Mouse (Mus musculus) liver, embryonic 13.5 days (tissue): ENCODE results near the gene Spcs2. TPM values are rescaled to one million over a fixed set of nuclear protein-coding genes. Genes with fewer than 3 reads are reported as not detected.
"Not testable (repeated sequence)": the region's sequence is repeated elsewhere in the genome, so short reads cannot be mapped to it uniquely, and the experiment has no call there.

Source experiments
- ATAC-seq: fragments of 200-750 bp; cut with Nextera tagmentation; 2 replicates; pipeline ENCODE4 v1.8.0; 2017; ENCODE audit warnings: low read depth, mild to moderate bottlenecking, moderate number of reproducible peaks, moderate library complexity
- DNase-seq: peaks from one replicate; pipeline ENCODE4 v3.0.0; 2022
- H3K27ac ChIP-seq: fragments of 300-500 bp; sonication (generic); 2 replicates; pipeline ENCODE4 v1.5.1; 2015; ENCODE audit warnings: moderate library complexity, mild to moderate bottlenecking, inconsistent platforms
- H3K27me3 ChIP-seq: fragments of 300-500 bp; sonication (generic); 2 replicates; pipeline ENCODE4 v1.6.1; 2015; ENCODE audit warnings: mild to moderate bottlenecking, inconsistent platforms
- H3K36me3 ChIP-seq: fragments of 300-500 bp; sonication (generic); 2 replicates; pipeline ENCODE4 v1.6.1; 2015; ENCODE audit warnings: mild to moderate bottlenecking, inconsistent platforms
- H3K4me1 ChIP-seq: fragments of 300-500 bp; sonication (generic); replicated peaks from 2 replicates; pipeline ENCODE4 v1.6.1; 2015; ENCODE audit warnings: inconsistent platforms
- H3K4me2 ChIP-seq: fragments of 300-500 bp; sonication (generic); 2 replicates; pipeline ENCODE4 v1.6.1; 2015; ENCODE audit warnings: inconsistent platforms, mild to moderate bottlenecking, moderate library complexity
- H3K4me3 ChIP-seq: fragments of 300-500 bp; sonication (generic); replicated peaks from 2 replicates; pipeline ENCODE4 v1.5.1; 2015; ENCODE audit warnings: mild to moderate bottlenecking, inconsistent platforms
- H3K9ac ChIP-seq: fragments of 300-500 bp; sonication (generic); 2 replicates; pipeline ENCODE4 v1.6.1; 2015; ENCODE audit warnings: mild to moderate bottlenecking, inconsistent platforms
- H3K9me3 ChIP-seq: fragments of 300-500 bp; sonication (generic); replicated peaks from 2 replicates; pipeline ENCODE4 v1.6.1; 2016; ENCODE audit warnings: inconsistent platforms
- WGBS: fragments of 180-500 bp; shearing (Covaris S2); methylation state at CpG from one replicate; pipeline ENCODE4 v1.1.7; 2015; ENCODE audit not compliant: insufficient replicate concordance; 5-methylcytosine and 5-hydroxymethylcytosine counted together
- polyA plus RNA-seq: library from polyadenylated mRNA; unstranded; fragments of >200 nt; fragmentation: Nextera tagmentation; extraction: Ambion mirVana; gene quantifications from 2 replicates; pipeline ENCODE4 v1.2.1, GENCODE M21; 2015

Spcs2 gene
- polyA plus RNA-seq, 1 experiment from 2014 or later: 216 TPM

DNA sequence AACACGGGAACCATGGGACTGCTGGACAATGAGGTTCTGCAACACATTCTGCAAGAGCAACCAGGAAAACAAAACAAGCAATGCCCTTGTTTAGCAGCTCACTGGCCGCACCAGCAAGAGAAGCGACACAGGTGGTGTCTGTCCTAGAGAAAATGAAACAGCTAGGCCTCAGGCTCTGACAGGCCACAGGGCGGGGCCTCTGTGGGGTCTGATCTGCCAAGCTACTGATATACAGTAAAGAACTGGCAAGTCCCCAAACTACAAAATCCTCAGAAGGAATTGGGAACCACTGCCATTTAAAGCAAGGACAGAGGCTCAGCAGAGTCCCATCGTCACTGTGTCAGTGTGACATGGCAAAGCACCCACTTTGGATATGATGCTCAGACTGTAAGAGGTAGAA, 40.8 kb downstream of the Spcs2 start:
- WGBS: 31% methylated on average over 5 of the region's 5 CpGs
- peak overlapping the region; percentile 30 for H3K4me3 ChIP-seq

DNA sequence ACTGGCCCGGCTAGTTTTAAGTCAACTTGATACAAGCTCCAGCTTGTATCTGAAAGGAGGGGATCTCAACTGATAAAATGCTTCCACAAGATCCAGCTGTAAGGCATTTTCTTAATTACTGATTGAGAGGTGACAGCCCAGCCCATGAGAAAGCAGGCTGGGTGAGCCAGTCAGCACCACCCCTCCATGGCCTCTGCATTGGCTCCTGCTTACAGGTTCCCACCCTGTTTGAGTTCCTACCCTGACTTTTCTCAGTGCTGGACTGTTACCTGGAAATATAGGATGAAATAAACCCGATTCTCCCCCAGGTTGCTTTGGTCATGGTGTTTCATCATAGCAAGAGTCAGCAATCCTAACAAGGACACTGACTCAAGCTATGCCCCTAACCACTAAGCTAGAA, 41.3 kb downstream of the Spcs2 start:
- peak overlapping the region; percentile 57 for H3K9ac ChIP-seq
- peak overlapping the region; percentile 30 for H3K4me3 ChIP-seq
- H3K27ac ChIP-seq: peak overlapping the region; percentile 91
- H3K36me3 ChIP-seq: peaks cover 24% of the 10 kb centered on the region
- 51% methylated on average over 2 of the region's 2 CpGs for WGBS
- no peaks in the 10 kb centered on the region for H3K27me3 ChIP-seq
- H3K4me1 ChIP-seq: peaks cover 70% of the 10 kb centered on the region
- ATAC-seq (peak; percentile 60), DNase-seq (no peak)
- peak overlapping the region; percentile 64 for H3K4me2 ChIP-seq
- no peaks in the 10 kb centered on the region for H3K9me3 ChIP-seq

More for the DNA sequence above, 40.8 kb downstream of the Spcs2 start:
- peak; percentile 75 for ATAC-seq
- peak overlapping the region; percentile 91 for H3K27ac ChIP-seq
- peaks cover 19% of the 10 kb centered on the region for H3K36me3 ChIP-seq
- H3K27me3 ChIP-seq: no peaks in the 10 kb centered on the region
- DNase-seq: peak; percentile 57
- peak overlapping the region; percentile 64 for H3K4me2 ChIP-seq
- H3K4me1 ChIP-seq: peaks cover 69% of the 10 kb centered on the region
- H3K9me3 ChIP-seq: no peaks in the 10 kb centered on the region
- H3K9ac ChIP-seq: peak overlapping the region; percentile 57

- Histone ChIP-seq H3K9ac (peak overlapping the region; percentile 41; the same call in 1 of the 2 replicates), H3K4me2 (peak overlapping the region; percentile 42), H3K36me3 (peaks cover 48% of the 10 kb centered on the region), H3K27ac (peak overlapping the region; percentile 64), H3K4me1 (peaks cover 36% of the 10 kb centered on the region)
- not testable (repeated sequence) for H3K27me3 ChIP-seq, ATAC-seq, H3K9me3 ChIP-seq, DNase-seq, H3K4me3 ChIP-seq
- WGBS: 25% methylated on average over 9 of the region's 9 CpGs
Measured at GRCm38 (mm10) chr7:99818181-99818725, 45.0 kb downstream of the Spcs2 start.

- Histone ChIP-seq H3K36me3 (peaks cover 63% of the 10 kb centered on the region), H3K9me3 (no peaks in the 10 kb centered on the region), H3K4me1 (peaks cover 40% of the 10 kb centered on the region), H3K27me3 (no peaks in the 10 kb centered on the region), H3K27ac (no peak overlapping the region), H3K9ac (no peak overlapping the region), H3K4me2 (no peak overlapping the region), H3K4me3 (no peak overlapping the region)
- ATAC-seq: no peak
- DNase-seq: no peak
- WGBS: 84% methylated on average over 11 of the region's 11 CpGs
Measured at GRCm38 (mm10) chr7:99813394-99813793, 49.9 kb downstream of the Spcs2 start.

GRCm38 (mm10) chr7:99811661-99812060, 51.6 kb downstream of the Spcs2 start:
- peaks cover 51% of the 10 kb centered on the region for H3K36me3 ChIP-seq
- 90% methylated on average over 4 of the region's 4 CpGs for WGBS

GRCm38 (mm10) chr7:99810814-99811213, 52.4 kb downstream of the Spcs2 start:
- Histone ChIP-seq H3K9ac (no peak overlapping the region), H3K4me1 (peaks cover 35% of the 10 kb centered on the region), H3K27me3 (no peaks in the 10 kb centered on the region), H3K4me2 (no peak overlapping the region), H3K4me3 (no peak overlapping the region), H3K27ac (no peak overlapping the region), H3K36me3 (peaks cover 47% of the 10 kb centered on the region), H3K9me3 (no peaks in the 10 kb centered on the region)
- WGBS: 49% methylated on average over 2 of the region's 2 CpGs
- peak; percentile 66; the same call in 1 of the 2 replicates for ATAC-seq
- DNase-seq: no peak

More at GRCm38 (mm10) chr7:99811661-99812060, 51.6 kb downstream of the Spcs2 start:
- Histone ChIP-seq H3K4me1 (peaks cover 33% of the 10 kb centered on the region), H3K9me3 (no peaks in the 10 kb centered on the region), H3K4me2 (no peak overlapping the region), H3K27ac (no peak overlapping the region), H3K27me3 (no peaks in the 10 kb centered on the region), H3K9ac (no peak overlapping the region), H3K4me3 (no peak overlapping the region)
- ATAC-seq (no peak), DNase-seq (no peak)

DNA sequence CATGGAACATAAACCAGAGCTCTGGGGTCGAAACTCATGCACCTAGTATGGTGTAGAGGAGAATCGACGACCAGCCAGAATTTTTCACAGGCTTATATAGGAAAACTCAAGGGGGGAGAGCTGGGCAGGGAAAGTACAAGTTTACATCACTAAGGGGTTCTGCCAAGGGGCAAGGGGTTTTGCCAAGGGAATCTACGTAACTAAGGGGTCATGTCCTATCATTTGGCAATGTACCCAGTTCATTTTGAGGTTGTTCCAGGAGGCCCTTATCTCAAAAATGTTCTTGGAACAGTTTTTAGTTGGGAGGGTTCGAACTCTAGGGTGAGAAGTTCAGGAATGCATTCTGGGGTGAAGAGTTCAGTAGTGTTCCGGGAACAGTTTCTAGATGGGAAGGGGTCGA, 56.2 kb downstream of the Spcs2 start:
- not testable (repeated sequence) for H3K27ac ChIP-seq, H3K9me3 ChIP-seq, H3K9ac ChIP-seq, H3K4me3 ChIP-seq, DNase-seq, H3K4me2 ChIP-seq, ATAC-seq, H3K27me3 ChIP-seq
- Histone ChIP-seq H3K4me1 (peaks cover 64% of the 10 kb centered on the region), H3K36me3 (peaks cover 16% of the 10 kb centered on the region)
- WGBS: 65% methylated on average over 7 of the region's 7 CpGs

GRCm38 (mm10) chr7:99805340-99805739, 57.9 kb downstream of the Spcs2 start:
- H3K27ac ChIP-seq: peak overlapping the region; percentile 83; the same call in 1 of the 2 replicates
- DNase-seq (no peak), ATAC-seq (no peak)
- 0 out of 2 replicates have a peak, but pooled peaks cover 9% of the 10 kb centered on the region for H3K9me3 ChIP-seq
- H3K4me1 ChIP-seq: peaks cover 56% of the 10 kb centered on the region
- 42% methylated on average over 1 of the region's 1 CpGs for WGBS
- H3K36me3 ChIP-seq: peaks cover 8% of the 10 kb centered on the region
- peaks cover 8% of the 10 kb centered on the region; the same call in 1 of the 2 replicates for H3K27me3 ChIP-seq
- no peak overlapping the region for H3K9ac ChIP-seq
- no peak overlapping the region for H3K4me2 ChIP-seq
- H3K4me3 ChIP-seq: no peak overlapping the region

GRCm38 (mm10) chr7:99804033-99804432, 59.2 kb downstream of the Spcs2 start:
- Histone ChIP-seq H3K4me3 (peak overlapping the region; percentile 25; the same call in 1 of the 2 replicates), H3K4me2 (peak overlapping the region; percentile 65), H3K27ac (peak overlapping the region; percentile 91), H3K4me1 (peaks cover 66% of the 10 kb centered on the region), H3K9ac (peak overlapping the region; percentile 44; the same call in 1 of the 2 replicates)
- not testable (repeated sequence) for H3K27me3 ChIP-seq, H3K36me3 ChIP-seq, H3K9me3 ChIP-seq
- ATAC-seq: peak; percentile 84
- DNase-seq: peak; percentile 48
- WGBS: 45% methylated on average over 3 of the region's 3 CpGs

DNA sequence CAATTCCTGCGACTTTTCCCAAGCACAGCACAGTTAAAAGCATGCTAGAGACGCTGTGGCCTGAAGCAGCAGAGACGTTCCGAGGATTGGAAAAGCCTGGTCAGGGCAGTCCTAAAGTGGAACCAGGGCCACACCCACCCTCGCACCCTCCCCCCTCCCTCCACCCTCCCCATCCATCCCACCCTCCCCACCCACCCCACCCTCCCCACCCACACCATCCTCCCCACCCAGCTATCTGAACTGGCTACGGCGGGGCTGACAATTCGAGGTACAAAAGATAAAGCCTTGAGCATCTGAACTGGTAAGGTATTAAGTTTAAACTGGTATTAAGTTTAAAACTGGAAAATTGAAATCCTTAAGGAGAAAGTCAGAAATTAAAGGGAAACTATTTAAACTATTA, 59.7 kb downstream of the Spcs2 start:
- Histone ChIP-seq H3K36me3 (no peaks in the 10 kb centered on the region), H3K27ac (peak overlapping the region; percentile 91), H3K9me3 (0 out of 2 replicates have a peak, but pooled peaks cover 9% of the 10 kb centered on the region), H3K4me3 (peak overlapping the region; percentile 35), H3K9ac (peak overlapping the region; percentile 58), H3K27me3 (peaks cover 8% of the 10 kb centered on the region; the same call in 1 of the 2 replicates), H3K4me1 (peaks cover 67% of the 10 kb centered on the region), H3K4me2 (peak overlapping the region; percentile 65)
- WGBS: 28% methylated on average over 8 of the region's 8 CpGs
- ATAC-seq: peak; percentile 88
- peak; percentile 42 for DNase-seq

GRCm38 (mm10) chr7:99799118-99799517, 64.1 kb downstream of the Spcs2 start:
- 39% methylated on average over 7 of the region's 7 CpGs for WGBS
- peak; percentile 60 for ATAC-seq
- peak overlapping the region; percentile 36 for H3K4me2 ChIP-seq

More at GRCm38 (mm10) chr7:99799118-99799517, 64.1 kb downstream of the Spcs2 start:
- Histone ChIP-seq H3K36me3 (no peaks in the 10 kb centered on the region), H3K4me3 (no peak overlapping the region), H3K4me1 (peaks cover 55% of the 10 kb centered on the region), H3K27me3 (peaks cover 37% of the 10 kb centered on the region), H3K27ac (peak overlapping the region; percentile 62), H3K9me3 (0 out of 2 replicates have a peak, but pooled peaks cover 9% of the 10 kb centered on the region), H3K9ac (peak overlapping the region; percentile 50)
- DNase-seq: no peak
